Mouse (Mus musculus) heart, embryonic 16.5 days (tissue): Measurements from ENCODE around the gene Rpl9-ps6. TPM values are rescaled to one million over a fixed set of nuclear protein-coding genes. Genes with fewer than 3 reads are reported as not detected.
"Not testable (repeated sequence)": the region's sequence is repeated elsewhere in the genome, so short reads cannot be mapped to it uniquely, and the experiment has no call there.

ENCODE experiments used
- ATAC-seq: fragments of 200-750 bp; cut with Nextera tagmentation; replicated peaks from 2 replicates; pipeline ENCODE4 v1.8.0; 2017; ENCODE audit warnings: moderate number of reproducible peaks; ENCODE audit not compliant: insufficient read depth, low FRiP score; ENCODE audit errors: extremely low read depth
- H3K27ac ChIP-seq: fragments of 300-500 bp; sonication (generic); 2 replicates; pipeline ENCODE4 v1.5.1; 2014; ENCODE audit warnings: mild to moderate bottlenecking, low read length, control low read depth, moderate library complexity
- H3K27me3 ChIP-seq: fragments of 300-500 bp; sonication (generic); 2 replicates; pipeline ENCODE4 v1.6.1; 2014; ENCODE audit warnings: low read length, mixed read lengths; ENCODE audit not compliant: control insufficient read depth, insufficient read depth
- H3K36me3 ChIP-seq: fragments of 300-500 bp; sonication (generic); 2 replicates; pipeline ENCODE4 v1.6.1; 2014; ENCODE audit not compliant: control insufficient read depth, insufficient read depth
- H3K4me1 ChIP-seq: fragments of 300-500 bp; sonication (generic); 2 replicates; pipeline ENCODE4 v1.6.1; 2014; ENCODE audit warnings: low read length, mixed read lengths; ENCODE audit not compliant: control insufficient read depth, insufficient read depth
- H3K4me2 ChIP-seq: fragments of 300-500 bp; sonication (generic); 2 replicates; pipeline ENCODE4 v1.6.1; 2014; ENCODE audit warnings: low read depth, mild to moderate bottlenecking, control low read depth, low read length
- H3K4me3 ChIP-seq: fragments of 300-500 bp; sonication (generic); 2 replicates; pipeline ENCODE4 v1.5.1; 2014; ENCODE audit warnings: mild to moderate bottlenecking, control low read depth, low read length
- H3K9ac ChIP-seq: fragments of 300-500 bp; sonication (generic); 2 replicates; pipeline ENCODE4 v1.6.1; 2014; ENCODE audit warnings: low read length, control low read depth
- H3K9me3 ChIP-seq: fragments of 300-500 bp; sonication (generic); replicated peaks from 2 replicates; pipeline ENCODE4 v1.6.1; 2016; ENCODE audit warnings: low read length; ENCODE audit not compliant: control insufficient read depth
- WGBS: fragments of 180-500 bp; shearing (Covaris S2); extraction: QIAGEN DNeasy Blood & Tissue Kit; methylation state at CpG from one replicate; pipeline ENCODE4 v1.1.7; 2014; 5-methylcytosine and 5-hydroxymethylcytosine counted together
- polyA plus RNA-seq: library from polyadenylated mRNA; unstranded; fragments of >200 nt; fragmentation: Nextera tagmentation; extraction: Ambion mirVana; gene quantifications from 2 replicates; pipeline ENCODE4 v1.2.1, GENCODE M21; 2015

Rpl9-ps6 gene
- polyA plus RNA-seq, 1 experiment from 2014 or later: 112 TPM

DNA sequence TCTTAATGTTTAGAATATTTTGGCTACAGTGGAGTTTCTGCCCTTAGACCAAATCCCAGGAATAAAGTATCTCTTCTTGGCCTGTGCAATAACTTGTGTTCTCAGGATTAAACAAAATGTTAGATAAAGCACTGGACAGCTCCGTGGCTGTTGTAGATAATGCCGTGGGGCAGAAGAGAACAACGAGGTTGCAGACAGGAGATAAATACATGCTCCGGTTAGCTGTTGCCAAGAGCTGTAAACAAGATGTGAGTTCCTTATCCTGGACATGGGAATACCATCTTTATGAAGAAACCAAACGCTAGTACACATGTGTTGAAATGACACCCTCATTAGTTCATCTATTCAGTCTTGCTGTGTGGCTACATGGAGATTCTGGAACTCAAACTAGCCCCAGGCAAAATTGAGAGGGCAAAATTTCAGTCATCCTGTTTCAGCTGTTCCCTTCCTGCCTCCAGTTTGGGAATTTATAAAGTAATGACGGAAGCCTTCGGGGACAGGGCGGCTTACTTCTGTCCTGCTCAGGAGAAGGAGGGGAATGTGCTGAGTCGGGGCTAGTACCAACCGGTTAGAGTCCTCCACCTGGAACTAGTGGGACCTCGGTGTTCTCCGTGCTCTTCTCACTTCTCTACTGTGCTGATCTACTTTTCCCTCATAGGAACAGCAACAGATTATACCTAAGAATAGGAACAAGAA, 9.8 kb upstream of the Rpl9-ps6 start:
- no peak for ATAC-seq
- no peaks in the 10 kb centered on the region; the same call in 1 of the 2 replicates for H3K9me3 ChIP-seq
- no peak overlapping the region for H3K27ac ChIP-seq
- no peak overlapping the region for H3K9ac ChIP-seq
- 57% methylated on average over 12 of the region's 12 CpGs for WGBS
- no peak overlapping the region for H3K4me3 ChIP-seq
- H3K27me3 ChIP-seq: no peaks in the 10 kb centered on the region
- H3K4me1 ChIP-seq: no peaks in the 10 kb centered on the region
- H3K36me3 ChIP-seq: no peaks in the 10 kb centered on the region
- no peak overlapping the region for H3K4me2 ChIP-seq

DNA sequence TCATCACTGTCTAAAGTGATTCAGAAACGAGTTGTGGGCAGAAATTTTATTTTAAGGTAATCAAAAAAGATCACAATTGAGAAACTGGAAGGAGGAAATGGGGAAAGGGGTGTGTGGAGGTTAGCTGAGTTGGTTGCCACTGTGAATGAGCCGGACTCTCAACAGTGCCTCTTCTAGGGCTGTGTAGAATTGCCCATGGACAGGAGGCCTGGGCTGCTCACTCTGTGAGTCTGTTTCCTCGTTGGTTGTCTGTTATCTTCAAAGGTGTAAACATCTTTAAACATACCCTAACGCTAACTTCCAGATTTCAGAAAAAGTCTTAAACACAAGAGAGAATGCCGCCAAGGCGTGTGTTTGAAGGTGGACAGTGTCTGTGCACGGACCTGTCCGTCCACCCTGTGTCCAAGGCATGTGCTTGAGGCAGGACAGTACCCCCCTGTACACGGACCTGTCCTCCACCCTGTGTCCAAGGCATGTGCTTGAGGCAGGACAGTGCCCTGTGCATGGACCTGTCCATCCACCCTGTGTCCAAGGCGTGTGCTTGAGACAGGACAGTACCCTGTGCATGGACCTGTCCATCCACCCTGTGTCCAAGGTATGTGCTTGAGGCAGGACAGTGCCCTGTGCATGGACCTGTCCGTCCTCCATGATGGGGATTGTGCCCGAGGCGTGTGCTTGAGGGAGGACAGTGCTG, 4.3 kb upstream of the Rpl9-ps6 start:
- Histone ChIP-seq H3K27ac (no peak overlapping the region), H3K27me3 (no peaks in the 10 kb centered on the region), H3K9me3 (no peaks in the 10 kb centered on the region; the same call in 1 of the 2 replicates), H3K4me2 (no peak overlapping the region), H3K4me1 (no peaks in the 10 kb centered on the region), H3K4me3 (no peak overlapping the region), H3K9ac (no peak overlapping the region), H3K36me3 (no peaks in the 10 kb centered on the region)
- 83% methylated on average over 13 of the region's 13 CpGs for WGBS
- ATAC-seq: no peak

DNA sequence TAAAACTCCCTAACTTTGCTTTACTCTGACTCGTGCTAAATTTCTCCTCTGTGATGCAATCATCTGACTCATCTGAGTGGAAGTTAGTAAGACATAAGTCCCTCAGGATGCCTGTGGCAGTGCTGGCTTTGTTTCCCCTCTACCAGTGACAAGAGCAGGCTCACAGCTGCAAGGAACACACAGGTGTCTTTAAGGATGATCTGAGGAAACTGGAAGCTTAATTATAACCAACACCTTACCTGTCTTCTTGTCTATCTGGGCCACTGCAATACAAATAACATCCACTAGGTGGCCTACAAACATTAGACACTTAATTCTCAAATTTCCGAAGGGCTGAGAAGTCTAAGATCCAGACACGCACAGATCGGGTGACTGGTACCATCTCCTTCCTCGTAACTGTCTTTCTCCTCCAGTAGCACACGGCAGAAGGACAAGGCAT, 3.7 kb upstream of the Rpl9-ps6 start:
- no peaks in the 10 kb centered on the region for H3K36me3 ChIP-seq
- WGBS: 29% methylated on average over 6 of the region's 6 CpGs

DNA sequence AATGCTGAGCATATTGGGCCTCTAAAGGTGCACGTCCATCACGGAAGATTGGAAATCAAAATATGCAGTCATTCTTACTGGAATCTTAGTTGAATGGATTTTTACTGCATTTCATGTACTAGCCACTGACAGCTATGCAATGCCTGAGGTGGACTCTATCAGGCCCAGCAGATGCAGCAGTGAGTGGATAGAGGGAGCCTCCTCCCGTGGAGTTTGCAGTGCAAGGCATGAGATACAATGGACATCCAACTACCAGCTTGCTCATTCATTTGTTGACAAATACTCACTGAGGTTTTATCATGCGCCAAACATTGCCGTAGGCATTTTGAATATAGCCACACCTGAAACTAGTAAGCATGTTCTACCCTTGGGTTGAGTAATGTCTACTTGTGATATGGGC, 947 bp upstream of the Rpl9-ps6 start:
- no peak for ATAC-seq
- Histone ChIP-seq H3K9me3 (no peaks in the 10 kb centered on the region), H3K4me2 (no peak overlapping the region), H3K36me3 (no peaks in the 10 kb centered on the region), H3K27ac (no peak overlapping the region), H3K9ac (no peak overlapping the region), H3K27me3 (no peaks in the 10 kb centered on the region), H3K4me3 (no peak overlapping the region), H3K4me1 (no peaks in the 10 kb centered on the region)
- WGBS: 88% methylated on average over 5 of the region's 5 CpGs

More for the DNA sequence above, 3.7 kb upstream of the Rpl9-ps6 start:
- Histone ChIP-seq H3K9me3 (no peaks in the 10 kb centered on the region; the same call in 1 of the 2 replicates), H3K27ac (no peak overlapping the region), H3K27me3 (no peaks in the 10 kb centered on the region), H3K4me3 (no peak overlapping the region), H3K9ac (no peak overlapping the region), H3K4me1 (no peaks in the 10 kb centered on the region), H3K4me2 (no peak overlapping the region)
- ATAC-seq: no peak

DNA sequence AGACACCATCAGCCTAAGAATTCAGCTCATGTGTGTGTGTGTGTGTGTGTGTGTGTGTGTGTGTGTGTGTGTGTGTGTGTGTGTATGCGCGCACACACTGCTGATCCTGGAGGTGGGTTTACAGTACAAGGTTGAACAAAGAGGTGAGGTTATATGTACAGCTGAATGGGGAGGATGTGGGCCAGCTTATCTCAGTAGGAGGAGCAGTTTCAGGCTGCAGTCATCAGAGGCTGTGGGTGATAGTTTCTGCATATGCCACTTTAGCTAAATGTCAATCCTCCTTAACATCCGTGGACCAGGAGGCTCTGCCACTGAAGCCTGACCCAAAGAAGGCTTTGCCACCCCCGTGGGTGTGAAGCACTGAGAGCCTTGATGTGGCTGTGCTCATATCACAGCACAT, 1.1 kb downstream of the Rpl9-ps6 start:
- ATAC-seq: no peak
- no peak overlapping the region for H3K4me2 ChIP-seq
- no peaks in the 10 kb centered on the region for H3K4me1 ChIP-seq
- no peaks in the 10 kb centered on the region for H3K36me3 ChIP-seq
- H3K27ac ChIP-seq: no peak overlapping the region
- no peak overlapping the region for H3K9ac ChIP-seq
- no peaks in the 10 kb centered on the region for H3K9me3 ChIP-seq
- no peaks in the 10 kb centered on the region for H3K27me3 ChIP-seq
- 77% methylated on average over 4 of the region's 4 CpGs for WGBS
- no peak overlapping the region for H3K4me3 ChIP-seq

DNA sequence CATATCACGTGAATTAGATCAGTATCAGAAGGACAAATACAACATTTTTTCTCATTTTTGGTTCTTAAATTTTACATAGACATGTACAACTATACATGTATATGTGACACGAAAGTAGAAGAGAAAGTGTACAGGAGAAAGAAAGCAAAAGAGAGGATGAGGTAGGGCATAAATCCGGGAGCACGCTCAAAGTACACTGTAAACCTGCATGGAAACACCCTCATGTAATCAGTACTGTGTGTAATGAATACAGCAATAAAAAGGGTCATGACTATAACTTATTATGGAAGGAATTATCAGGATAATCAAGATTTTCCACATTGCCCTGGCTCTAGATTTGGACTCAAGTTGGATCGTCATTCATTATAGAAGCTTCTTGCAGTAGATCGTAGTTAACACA, 3.3 kb downstream of the Rpl9-ps6 start:
- ATAC-seq: no peak

DNA sequence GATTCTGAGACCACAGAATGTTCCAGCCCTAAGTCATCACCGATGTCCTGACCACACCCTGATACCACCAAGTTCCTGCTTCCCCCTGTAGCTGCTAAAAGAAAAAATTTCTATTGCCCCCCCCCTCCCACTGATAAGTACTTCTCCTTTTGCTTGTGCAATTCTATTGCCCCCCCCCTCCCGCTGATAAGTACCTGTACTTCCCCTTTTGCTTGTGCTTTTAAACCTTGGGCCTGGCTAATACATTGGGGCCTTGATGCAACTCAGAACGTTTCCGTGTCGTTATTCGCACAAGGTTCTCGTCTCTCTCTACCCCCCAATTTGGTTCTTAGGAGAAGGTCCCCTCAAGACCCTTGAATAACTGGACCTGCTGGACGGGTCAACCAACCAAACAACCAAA, 8.7 kb downstream of the Rpl9-ps6 start:
- not testable (repeated sequence) for H3K27ac ChIP-seq, H3K9ac ChIP-seq, H3K36me3 ChIP-seq, H3K4me2 ChIP-seq, H3K9me3 ChIP-seq, H3K27me3 ChIP-seq, ATAC-seq, H3K4me3 ChIP-seq, H3K4me1 ChIP-seq
- WGBS: 81% methylated on average over 8 of the region's 8 CpGs

More for the DNA sequence above, 3.3 kb downstream of the Rpl9-ps6 start:
- H3K9me3 ChIP-seq: peaks cover 3% of the 10 kb centered on the region; the same call in 1 of the 2 replicates
- H3K27me3 ChIP-seq: no peaks in the 10 kb centered on the region
- H3K36me3 ChIP-seq: no peaks in the 10 kb centered on the region
- no peak overlapping the region for H3K27ac ChIP-seq
- H3K9ac ChIP-seq: no peak overlapping the region
- no peak overlapping the region for H3K4me3 ChIP-seq
- H3K4me1 ChIP-seq: no peaks in the 10 kb centered on the region
- 90% methylated on average over 6 of the region's 6 CpGs for WGBS
- H3K4me2 ChIP-seq: no peak overlapping the region

DNA sequence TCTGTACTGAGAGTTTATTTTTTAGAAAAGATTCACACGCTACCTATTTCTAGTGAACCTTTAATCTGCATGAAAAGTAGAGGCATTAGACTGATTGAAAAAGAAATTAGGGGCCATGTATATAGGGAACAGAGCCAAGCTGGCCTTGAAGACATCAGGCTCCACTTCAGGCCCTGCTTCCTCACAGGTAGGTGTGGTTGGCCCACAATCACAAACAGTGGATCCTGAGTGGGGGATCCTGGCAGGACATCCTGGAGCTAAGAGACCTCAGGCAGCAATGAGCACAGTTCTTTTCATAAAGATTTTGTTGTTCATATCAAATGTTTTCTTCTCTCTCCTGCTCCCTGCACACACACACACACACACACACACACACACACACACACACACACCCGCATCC, 9.6 kb downstream of the Rpl9-ps6 start:
- Histone ChIP-seq H3K4me1 (no peaks in the 10 kb centered on the region), H3K27me3 (no peaks in the 10 kb centered on the region), H3K9me3 (peaks cover 3% of the 10 kb centered on the region; the same call in 1 of the 2 replicates), H3K4me3 (no peak overlapping the region), H3K4me2 (no peak overlapping the region), H3K27ac (no peak overlapping the region), H3K36me3 (no peaks in the 10 kb centered on the region), H3K9ac (no peak overlapping the region)
- ATAC-seq: no peak
- WGBS: 85% methylated on average over 2 of the region's 2 CpGs

DNA sequence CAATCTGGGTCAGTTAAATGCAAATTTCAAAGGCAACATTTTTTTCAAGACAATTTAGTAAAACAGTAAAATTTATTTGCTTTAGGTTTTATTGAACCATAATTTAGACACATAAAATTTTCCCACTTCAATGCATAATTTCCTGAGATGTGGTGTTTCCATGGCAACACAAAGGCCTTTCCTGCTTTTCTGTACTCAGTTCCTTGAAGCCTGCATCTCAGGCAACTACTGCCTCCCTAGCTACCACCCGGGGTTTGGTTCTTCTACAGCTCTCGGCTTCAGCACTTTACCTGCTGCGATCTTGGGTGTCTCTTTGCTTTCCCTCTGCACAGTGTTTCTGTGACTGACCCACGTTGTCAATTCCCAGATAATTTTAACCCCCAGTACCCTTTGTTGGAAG, 14.1 kb downstream of the Rpl9-ps6 start:
- no peak overlapping the region for H3K27ac ChIP-seq
- 65% methylated on average over 4 of the region's 4 CpGs for WGBS
- ATAC-seq: no peak
- H3K36me3 ChIP-seq: no peaks in the 10 kb centered on the region
- H3K9me3 ChIP-seq: peaks cover 3% of the 10 kb centered on the region
- H3K4me2 ChIP-seq: no peak overlapping the region
- no peak overlapping the region for H3K9ac ChIP-seq
- no peaks in the 10 kb centered on the region for H3K27me3 ChIP-seq
- H3K4me1 ChIP-seq: no peaks in the 10 kb centered on the region
- no peak overlapping the region for H3K4me3 ChIP-seq
